Mouse (Mus musculus): ENCODE measurements around the gene Hyal1. TPM values are rescaled to one million over a fixed set of nuclear protein-coding genes. Genes with fewer than 3 reads are reported as not detected.
A peak's percentile ranks its signal among the peaks of the same experiment; 100 is the strongest.
"Not testable (repeated sequence)": the region's sequence is repeated elsewhere in the genome, so short reads cannot be mapped to it uniquely, and the experiment has no call there.

Gene Hyal1
- total RNA-seq, 2 experiments from 2014 or later: 3.4 to 4.7 TPM

DNA sequence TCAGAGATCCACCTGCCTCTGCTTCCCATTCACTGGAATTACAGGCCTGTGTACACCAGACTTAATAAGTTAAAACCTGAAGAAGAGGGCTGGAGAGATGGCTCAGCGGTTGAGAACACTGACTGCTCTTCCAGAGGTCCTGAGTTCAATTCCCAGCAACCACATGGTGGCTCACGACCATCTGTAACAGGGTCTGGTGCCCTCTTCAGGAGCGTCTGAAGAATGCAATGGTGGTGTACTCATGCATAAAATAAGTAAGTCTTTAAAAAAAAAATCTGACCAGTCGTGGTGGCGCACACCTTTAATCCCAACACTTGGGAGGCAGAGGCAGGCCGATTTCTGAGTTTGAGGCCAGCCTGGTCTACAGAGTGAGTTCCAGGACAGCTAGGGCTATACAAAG is 3.0 kb upstream of the Hyal1 start:
- not testable (repeated sequence) for DNase-seq

DNA sequence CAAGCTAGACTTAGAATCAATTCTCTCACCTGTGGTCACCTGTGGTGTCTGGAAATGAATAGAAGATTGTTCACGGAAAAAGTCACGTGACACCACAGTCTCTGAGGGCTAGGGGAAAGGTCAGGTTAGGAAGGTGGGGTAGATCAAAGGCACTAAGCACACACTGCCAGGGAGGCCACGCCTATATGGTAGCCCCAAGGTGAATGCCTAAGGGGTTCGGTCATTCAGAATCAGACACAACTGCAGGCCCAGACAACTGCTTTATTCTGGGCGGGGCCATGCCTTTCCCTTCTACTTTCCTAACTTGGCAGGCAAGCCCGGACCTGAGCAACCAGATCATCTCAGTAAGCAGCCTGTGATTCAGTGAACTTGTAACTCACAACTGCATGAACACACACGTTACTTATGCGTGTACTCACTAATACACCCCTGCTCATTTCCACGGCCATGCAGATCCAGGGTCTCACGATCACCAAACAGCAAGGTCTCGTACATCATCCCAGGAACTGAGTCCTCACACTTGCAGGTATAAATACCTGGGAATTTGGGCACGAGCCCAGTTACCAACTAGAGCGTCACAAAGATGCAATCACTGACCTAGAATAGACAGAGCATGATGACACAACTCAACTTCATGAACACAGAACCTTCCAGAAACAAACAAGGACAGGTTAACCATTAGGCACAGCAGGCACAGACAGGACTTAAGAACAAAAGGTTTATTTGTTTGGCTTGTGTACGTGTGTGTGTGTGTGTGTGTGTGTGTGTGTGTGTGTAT is 959 bp upstream of the Hyal1 start:
- DNase-seq: no peak

DNA sequence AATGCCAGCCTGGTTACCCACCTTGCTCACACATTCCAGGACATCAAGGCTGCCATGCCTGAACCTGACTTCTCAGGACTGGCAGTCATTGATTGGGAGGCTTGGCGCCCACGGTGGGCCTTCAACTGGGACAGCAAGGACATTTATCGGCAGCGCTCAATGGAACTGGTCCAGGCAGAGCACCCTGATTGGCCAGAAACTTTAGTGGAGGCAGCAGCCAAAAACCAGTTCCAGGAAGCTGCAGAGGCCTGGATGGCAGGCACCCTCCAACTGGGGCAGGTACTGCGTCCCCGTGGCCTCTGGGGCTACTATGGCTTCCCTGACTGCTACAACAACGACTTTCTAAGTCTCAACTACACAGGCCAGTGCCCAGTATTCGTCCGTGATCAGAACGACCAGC is 1.1 kb downstream of the Hyal1 start:
- DNase-seq: no peak

DNA sequence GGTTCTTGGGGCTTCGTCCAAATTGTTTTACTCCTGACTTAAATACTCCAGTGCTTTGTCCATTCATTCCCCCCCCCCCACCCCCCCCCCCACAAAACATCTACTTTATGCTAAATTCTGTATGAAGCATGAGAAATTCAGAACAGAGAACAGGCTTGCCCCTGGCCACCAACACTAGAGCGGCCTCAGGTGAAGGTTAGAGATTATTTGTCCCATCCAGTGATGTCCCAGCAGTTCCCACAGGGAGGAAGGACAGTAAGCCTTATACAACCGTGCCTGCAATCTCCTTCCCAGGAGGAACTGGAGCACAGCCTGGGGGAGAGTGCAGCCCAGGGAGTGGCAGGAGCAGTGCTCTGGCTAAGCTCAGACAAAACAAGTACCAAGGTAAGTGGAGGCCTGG is 1.9 kb downstream of the Hyal1 start, which contains the start of gene Naa80:
Gene Naa80, plus strand, starts transcription at position 301 of the 400 bp plus-strand sequence.
- DNase-seq: no peak

DNA sequence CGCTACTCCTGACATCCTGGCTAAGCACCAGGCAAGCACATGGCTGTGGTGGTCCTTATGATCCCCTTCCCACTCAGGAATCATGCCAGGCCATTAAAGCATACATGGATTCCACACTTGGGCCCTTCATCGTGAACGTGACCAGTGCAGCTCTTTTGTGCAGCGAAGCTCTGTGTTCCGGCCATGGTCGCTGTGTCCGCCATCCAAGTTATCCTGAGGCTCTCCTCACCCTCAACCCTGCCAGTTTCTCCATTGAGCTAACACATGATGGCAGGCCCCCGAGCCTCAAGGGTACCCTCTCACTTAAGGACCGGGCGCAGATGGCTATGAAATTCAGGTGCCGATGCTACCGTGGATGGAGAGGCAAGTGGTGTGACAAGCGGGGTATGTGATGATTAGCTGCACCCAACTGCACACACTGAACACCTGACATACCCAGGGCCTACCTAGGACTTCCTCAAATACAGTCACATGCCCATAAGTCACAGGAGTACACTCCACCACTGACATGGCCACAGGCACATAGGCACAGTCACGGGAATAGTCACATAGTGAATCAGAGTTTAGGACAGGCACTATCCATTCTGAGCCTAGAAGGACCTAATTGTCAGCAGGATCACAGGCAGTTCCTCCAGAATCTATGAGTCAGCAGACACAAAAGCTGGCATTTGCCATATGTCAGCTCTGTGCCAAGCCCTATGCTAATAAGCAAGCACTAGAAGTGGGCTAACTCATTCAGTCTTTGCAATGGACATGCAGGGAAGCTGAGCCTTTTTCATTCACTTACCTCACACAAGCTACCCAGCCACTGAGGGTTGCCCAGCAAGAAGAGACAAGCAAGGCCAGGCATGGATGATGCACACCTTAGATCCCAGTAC is 2.5 kb downstream of the Hyal1 start:
- no peak for DNase-seq

DNA sequence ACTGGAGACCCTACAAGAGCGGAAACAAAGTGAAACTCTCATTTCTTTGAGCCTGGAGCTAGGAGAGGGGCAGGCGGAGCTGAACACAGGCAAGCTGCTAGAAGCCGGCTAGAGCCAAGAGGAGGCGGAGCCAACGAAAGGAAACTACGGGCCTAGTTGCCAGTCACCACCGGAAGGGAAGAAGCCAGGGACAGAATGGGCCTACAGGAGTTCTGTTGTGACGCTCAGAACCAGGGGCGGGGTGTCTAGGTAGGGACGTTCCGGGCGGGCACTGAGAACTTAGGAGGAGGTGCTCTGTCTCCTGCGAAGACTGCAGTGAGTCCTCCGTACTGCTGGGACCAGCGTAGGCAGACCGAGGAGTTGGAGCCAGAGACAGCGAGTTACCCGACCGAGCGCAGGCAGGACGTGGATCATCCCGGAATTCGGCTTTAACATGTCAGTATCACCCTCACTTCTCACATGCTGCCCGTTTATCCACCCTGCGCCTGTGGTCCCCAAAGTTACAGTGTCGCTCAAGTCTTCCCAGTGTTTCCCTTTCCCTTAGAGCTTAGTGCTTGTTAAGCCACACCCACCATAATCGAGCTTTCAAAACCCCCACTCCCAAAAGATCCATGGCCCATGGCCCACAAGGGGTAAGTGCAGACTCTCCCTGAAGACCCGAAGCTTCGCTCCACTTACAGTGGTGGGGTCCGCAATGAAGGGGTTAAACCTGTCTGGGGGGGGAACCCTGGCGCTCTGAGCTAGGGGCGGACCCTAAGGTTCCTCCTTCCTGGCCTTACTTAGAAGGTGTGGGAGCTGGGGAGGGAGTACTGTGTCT is 4.0 kb downstream of the Hyal1 start, which contains the start of gene Hyal3:
Gene Hyal3, plus strand, starts transcription at position 318 of the 817 bp plus-strand sequence.
- peak; percentile 91 for DNase-seq

DNA sequence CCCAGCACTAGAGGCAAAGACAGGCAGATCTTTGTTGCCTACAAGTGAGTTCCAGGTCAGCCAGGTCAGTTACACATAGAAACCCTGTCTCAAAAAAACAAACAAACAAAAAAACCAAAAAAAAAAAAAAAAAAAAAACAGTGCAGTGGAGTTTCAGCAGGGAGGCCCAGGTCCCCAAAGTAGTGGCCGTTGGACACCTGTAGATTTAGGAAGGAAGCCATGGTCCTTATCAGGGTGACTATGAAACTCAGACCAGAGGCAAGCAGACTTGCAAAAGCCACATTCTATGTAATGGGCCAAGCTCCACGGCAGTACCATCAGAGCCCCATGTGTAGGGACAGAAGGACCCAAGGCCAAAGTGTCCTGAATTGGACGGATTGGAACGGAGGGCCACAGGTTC is 4.9 kb downstream of the Hyal1 start:
- DNase-seq: no peak

DNA sequence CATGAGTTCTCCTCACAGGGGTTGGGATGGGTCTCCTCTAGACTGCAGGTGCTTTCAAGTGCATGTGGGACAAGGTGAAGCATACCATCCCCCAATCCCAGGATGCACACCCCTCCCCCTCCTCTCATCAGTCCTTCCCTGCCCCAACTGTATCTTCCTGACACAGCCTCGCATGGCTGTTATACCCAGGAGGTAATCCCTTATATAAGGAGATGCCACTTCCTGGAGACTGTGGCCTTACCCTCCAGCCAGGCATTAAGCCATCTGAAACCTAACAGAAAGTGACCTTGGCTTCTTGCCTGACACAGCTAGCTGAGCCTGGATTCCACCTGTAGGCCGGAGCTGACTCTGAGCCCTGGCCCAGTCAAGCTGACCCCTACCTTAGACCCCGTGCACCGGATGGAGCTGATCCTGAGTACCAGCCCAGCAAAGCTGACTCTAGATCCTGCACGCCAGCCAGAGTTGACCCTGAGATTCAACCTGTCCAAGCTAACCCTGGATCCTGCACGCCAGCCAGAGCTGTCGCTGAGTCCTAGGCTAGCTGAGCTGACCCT is 5.9 kb downstream of the Hyal1 start:
- DNase-seq: no peak

DNA sequence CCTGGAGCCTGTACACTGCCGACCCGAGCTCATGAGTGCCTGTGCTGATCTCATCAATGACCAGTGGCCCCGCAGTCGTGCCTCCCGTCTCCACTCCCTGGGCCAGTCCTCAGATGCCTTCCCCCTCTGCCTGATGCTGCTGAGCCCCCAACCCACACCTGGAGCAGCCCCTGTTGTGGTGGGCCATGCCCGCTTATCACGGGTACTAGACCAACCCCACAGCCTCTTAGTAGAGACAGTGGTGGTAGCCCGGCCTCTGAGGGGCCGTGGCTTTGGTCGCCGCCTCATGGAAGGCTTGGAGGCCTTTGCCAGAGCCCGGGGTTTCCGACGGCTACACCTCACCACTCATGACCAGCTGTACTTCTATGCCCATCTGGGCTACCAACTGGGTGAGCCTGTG is 6.4 kb downstream of the Hyal1 start:
- no peak for DNase-seq

DNA sequence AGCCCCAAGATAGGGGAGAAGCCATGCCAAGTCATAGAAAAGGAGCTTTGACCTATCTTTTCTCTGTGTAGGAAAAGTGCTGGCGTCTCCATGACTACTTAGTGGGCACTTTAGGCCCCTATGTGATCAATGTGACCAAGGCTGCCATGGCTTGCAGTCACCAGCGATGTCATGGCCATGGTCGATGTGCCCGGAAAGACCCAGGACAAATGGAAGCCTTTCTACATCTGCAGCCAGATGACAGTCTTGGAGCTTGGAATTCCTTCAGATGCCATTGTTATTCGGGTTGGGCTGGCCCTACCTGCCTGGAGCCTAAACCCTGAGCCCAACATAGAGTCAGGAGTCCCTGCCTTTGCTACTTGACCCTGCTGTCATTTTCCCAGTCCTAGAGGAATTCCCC is 9.8 kb downstream of the Hyal1 start:
- DNase-seq: no peak

DNA sequence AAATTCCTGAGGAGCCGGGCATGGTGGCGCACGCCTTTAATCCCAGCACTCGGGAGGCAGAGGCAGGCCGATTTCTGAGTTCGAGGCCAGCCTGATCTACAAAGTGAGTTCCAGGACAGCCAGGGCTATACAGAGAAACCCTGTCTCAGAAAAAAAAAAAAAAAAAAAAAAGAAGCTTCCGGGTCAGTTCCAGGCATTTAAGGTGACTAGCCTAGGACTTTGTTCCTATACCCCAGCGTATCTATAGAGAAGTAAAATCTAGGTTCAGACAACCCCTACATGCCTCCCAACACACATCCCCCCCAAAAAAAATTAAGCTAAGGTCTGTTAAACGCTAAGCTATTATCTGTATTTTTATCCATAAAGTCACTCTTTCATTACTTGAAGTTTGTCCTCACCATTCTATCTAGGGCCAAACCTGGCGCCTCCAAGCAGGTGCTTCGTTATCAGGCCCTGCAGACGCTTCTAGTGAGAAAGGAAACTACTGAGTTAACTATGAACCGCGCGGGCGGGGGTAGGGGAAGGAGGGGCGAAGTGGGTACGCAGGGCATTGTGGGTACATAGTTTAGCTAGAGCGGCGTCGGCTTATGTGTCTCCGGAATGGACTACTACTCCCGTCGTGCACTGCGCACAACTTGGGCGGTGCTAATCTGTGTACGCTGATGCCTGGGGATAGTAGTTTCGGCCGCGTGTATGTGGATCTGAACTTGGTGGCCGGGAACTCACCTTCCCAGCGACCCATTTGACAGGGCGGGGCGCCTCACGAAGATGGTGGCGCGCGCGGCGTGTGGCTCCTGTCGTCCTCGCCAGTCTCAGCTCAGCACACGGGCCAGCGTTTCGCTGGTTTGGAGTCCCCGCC is 10.5 kb downstream of the Hyal1 start, which contains the start of gene Ifrd2:
Gene Ifrd2, plus strand, starts transcription at position 669 of the 859 bp plus-strand sequence.
- DNase-seq: peak; percentile 95

DNA sequence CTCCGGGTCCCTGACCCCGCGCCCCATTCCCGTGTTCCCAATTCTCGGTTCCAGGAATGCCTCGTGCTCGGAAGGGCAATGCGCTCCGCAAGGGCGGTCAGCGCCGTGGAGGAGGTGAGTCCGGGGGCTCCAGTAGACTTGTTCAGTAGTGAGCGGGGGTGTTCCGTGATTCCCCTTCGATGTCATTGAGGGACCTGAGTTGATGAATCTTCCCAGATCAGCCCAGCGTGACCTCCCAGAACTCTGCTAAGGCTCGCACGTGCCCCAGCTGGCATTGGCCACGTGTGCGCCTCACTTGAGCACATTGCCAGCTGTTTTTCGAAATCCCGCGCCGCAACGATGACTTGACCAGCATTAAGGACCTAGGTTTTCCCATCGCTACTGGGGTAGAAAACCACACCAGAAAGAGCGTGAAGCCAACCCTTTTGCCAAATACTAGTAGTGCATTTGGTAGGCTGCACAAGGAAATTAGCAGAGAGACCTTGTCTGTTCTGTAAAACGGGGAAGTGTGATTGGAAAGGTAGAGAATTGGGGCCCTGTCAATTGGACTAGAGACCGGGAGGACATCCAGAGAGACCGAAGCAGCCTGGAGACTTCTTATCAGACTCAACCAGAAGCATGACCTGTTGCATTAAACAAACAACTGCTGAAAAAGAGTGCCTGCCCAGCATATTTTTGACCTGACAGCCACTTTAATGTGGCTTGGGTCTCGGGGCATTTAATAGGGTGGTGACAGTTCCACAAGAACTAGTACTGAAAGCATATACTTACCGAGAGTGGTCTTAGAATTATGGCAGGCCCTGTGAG is 11.3 kb downstream of the Hyal1 start:
- DNase-seq: peak; percentile 68

DNA sequence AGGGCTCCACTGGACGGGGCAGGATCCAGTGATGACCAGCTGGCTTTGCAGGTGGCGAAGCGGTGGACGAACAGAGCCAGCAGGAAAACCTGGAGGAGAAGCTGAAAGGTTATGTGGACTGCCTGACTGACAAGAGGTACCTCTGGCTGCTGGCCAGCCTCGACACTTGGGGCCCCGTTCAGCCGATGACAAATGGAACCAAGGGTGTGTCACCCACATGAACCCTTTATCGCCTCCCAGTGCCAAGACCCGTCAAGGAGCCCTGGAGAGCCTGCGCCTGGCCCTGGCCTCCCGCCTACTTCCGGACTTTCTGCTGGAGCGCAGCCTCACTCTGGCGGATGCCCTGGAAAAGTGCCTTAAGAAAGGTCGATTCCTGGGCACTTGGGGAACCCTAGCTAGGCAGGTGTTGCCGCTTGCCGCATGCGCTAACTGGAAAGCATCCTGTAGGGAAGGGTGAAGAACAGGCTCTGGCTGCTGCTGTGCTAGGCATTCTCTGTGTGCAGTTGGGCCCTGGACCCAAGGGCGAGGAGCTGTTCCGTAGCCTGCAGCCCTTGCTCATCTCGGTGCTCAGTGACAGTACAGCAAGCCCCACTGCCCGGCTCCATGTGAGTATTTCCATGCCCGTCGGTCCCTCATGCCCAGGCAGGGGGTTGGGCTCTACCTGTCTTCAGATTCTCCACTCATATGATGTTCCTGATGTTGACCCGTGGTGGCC is 13.5 kb downstream of the Hyal1 start:
- DNase-seq: peak; percentile 64

DNA sequence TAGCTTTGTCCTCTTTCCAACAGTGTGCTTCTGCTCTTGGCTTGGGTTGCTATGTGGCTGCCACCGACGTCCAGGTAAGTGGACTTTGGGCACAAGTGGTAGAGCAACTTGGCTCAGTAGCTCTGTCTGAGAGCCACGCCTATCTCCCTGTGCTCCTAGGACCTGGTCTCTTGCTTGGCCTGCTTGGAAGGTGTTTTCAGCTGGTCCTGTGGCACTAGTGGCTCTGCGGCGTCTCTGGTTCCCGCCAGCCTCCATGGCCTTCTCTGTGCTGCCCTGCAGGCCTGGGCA is 14.0 kb downstream of the Hyal1 start:
- no peak for DNase-seq

DNA sequence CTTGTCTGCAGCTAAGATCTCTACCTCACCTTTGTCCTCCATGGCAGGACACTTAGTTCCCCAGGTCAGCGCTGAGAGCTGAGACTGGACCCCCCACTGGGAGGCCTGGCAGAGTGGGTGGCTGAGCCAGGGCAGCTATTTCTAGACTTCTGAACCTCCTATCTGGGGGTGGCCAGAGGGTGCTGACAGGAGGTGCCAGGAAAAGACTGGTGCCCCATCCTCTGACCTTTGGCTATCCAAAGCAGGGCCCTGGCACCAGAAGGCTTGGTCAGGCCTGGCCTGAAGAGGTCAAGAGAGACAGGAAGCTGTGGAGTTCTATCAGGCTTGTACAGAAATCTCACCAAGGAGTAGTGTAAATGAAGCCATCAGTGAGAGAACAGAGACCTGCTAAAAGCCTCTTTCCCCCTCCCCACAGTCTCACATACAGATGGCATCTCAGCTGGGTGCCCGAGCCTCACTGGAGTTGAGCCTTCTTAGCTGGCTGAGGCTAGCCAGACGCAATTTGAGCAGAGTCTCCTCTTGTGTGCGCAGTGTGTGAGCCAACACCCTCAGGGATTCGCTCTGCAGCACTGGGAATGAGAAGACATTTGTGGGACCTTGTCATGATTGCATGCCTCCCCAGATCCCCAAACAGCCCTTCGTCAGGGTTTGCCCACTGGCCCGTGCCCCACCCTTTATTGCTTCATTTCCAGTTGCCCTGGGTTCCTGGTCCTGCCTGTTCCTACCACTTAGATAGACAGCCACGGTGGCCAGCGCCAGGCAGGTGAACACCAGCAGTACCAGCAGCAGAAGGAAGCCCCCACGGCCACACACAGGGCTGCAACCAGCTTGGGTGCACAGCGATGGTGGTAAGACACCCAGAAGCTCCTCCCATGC is 16.6 kb downstream of the Hyal1 start:
- DNase-seq: peak; percentile 72

DNA sequence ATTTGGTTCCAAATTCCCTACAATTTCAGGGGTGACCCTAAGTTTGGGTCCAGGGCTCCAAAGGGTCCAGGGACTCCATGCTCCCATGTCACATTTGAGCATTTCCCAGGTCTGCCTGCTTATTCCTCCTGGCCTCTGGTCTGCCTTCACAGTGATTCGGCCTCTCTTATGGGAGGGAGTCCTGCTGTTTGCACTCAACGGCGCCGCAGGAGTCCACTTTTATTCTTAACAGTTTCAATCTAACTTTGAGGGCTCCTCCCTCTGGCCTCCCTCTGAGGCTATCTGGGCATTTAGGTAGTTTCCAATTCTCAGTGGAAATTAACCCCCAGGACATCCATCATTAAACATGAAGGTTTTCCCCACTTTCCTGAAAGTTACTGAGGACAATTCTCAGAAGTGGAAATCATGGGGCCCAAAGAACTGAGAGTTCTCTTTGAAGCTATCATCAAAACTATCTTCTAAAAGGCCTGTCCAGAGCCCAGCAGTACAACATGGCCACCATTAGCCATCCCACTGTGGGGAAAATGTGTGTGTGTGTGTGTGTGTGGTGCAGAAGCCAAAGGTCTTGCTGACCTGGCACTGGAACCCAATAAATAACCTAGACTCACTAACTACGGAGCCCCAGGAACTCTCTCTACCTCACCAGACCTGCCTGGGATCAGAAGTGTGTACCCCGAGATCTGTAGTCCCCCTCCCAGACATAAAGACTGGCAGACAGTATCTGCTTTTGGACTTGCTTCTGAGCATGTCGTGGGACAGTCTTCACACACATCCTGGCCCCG is 17.7 kb downstream of the Hyal1 start:
- DNase-seq: no peak

DNA sequence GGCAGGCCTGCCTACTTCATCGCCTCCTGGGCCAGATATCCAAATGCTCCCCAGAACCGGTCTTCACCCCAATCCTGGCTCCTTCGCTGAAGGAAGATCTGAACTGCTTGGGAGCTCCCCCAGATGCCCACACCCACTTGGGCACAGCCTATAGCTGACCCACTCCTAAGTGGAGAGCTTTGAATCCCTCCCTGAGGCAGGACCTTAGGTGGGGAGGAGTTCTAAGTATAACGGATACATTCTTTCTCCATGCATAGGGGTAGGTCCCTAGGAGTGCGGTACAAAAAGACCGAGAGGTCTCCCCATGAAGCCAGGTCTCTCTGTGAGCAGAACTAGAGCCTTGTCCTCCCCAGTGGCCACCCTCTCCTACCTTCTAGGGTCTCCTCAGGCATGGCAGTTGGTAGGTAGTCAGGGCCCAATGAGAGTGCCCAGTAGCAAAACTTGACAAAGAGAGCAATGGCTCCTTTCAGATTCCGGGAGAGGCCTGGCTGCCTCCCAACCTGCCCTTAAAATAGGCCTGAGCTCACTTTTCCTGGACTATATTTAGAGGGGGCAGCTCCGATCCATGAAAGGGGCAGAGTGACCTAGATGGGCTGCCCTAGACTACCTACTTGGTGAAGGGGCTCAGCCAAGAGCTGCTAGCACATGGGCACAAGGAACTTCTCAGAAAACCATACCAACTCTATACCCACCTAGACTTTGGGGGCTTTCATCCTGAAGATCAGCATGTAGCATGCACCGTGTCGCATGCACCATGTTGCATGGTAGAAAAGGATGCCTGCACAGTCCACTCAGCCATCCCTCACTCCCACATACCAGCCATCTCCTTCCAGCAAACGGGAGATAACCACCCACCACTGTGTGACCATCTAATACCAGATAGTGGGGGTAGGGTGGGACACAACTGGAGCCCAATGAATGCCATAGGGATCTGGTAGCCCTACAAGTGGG is 20.2 kb downstream of the Hyal1 start:
- peak; percentile 87 for DNase-seq

Measured in heart, postnatal 4 days (tissue).